Mouse (Mus musculus) WW6 (cell line): ENCODE results near the gene Prkch.
"Not testable (repeated sequence)": the region's sequence is repeated elsewhere in the genome, so short reads cannot be mapped to it uniquely, and the experiment has no call there.

Experiments used
- DNase-seq: peaks from one replicate; pipeline ENCODE4 v3.0.0-alpha.2; 2013; ENCODE audit warnings: low read depth, low spot score

Prkch gene

GRCm38 (mm10) chr12:73584610-73585240, at the start of gene Prkch:
Gene Prkch (plus strand): TSS chr12:73584796.
- DNase-seq: no peak

GRCm38 (mm10) chr12:73537499-73538138, 47.0 kb upstream of the Prkch start:
- DNase-seq: no peak

- DNase-seq: not testable (repeated sequence)
Measured at GRCm38 (mm10) chr12:73538139-73538508, 46.5 kb upstream of the Prkch start.

GRCm38 (mm10) chr12:73539151-73539550, 45.4 kb upstream of the Prkch start:
- DNase-seq: no peak

- no peak for DNase-seq
Measured at GRCm38 (mm10) chr12:73540402-73540801, 44.2 kb upstream of the Prkch start.

- DNase-seq: no peak
Measured at GRCm38 (mm10) chr12:73543191-73543590, 41.4 kb upstream of the Prkch start.

GRCm38 (mm10) chr12:73544736-73545671, 39.6 kb upstream of the Prkch start:
- no peak for DNase-seq

- DNase-seq: peak; percentile 38
Measured at GRCm38 (mm10) chr12:73545672-73546085, 38.9 kb upstream of the Prkch start.

GRCm38 (mm10) chr12:73546086-73546711, 38.4 kb upstream of the Prkch start, which contains the start of gene Tmem30b:
Gene Tmem30b (minus strand): TSS chr12:73546392.
- peak; percentile 20 for DNase-seq

GRCm38 (mm10) chr12:73547646-73548045, 37.0 kb upstream of the Prkch start:
- no peak for DNase-seq

- DNase-seq: no peak
Measured at GRCm38 (mm10) chr12:73548259-73548658, 36.3 kb upstream of the Prkch start.

- peak; percentile 62 for DNase-seq
Measured at GRCm38 (mm10) chr12:73554155-73554554, 30.4 kb upstream of the Prkch start.

- DNase-seq: no peak
Measured at GRCm38 (mm10) chr12:73558525-73559195, 25.9 kb upstream of the Prkch start.

GRCm38 (mm10) chr12:73560091-73560490, 24.5 kb upstream of the Prkch start:
- no peak for DNase-seq

- not testable (repeated sequence) for DNase-seq
Measured at GRCm38 (mm10) chr12:73563122-73563521, 21.5 kb upstream of the Prkch start.

GRCm38 (mm10) chr12:73564176-73564575, 20.4 kb upstream of the Prkch start:
- no peak for DNase-seq

GRCm38 (mm10) chr12:73564795-73565619, 19.6 kb upstream of the Prkch start:
- DNase-seq: no peak

- DNase-seq: no peak
Measured at GRCm38 (mm10) chr12:73565620-73565969, 19.0 kb upstream of the Prkch start.

GRCm38 (mm10) chr12:73574632-73575031, 10.0 kb upstream of the Prkch start:
- no peak for DNase-seq

GRCm38 (mm10) chr12:73578141-73578540, 6.5 kb upstream of the Prkch start:
- no peak for DNase-seq
